Mouse (Mus musculus) thymus, adult 2 months (tissue): Measurements from ENCODE around the gene Cep68. TPM values are rescaled to one million over a fixed set of nuclear protein-coding genes. Genes with fewer than 3 reads are reported as not detected.
A peak's percentile ranks its signal among the peaks of the same experiment; 100 is the strongest.

Source experiments
- DNase-seq: peaks from one replicate; pipeline ENCODE4 v3.0.0; 2021
- H3K27ac ChIP-seq: fragments of 200-500 bp; 2 replicates; pipeline ENCODE4 v1.5.1; 2012; ENCODE audit warnings: low read length, control low read depth; ENCODE audit not compliant: control insufficient read depth, insufficient read depth
- H3K27me3 ChIP-seq: fragments of 200-500 bp; 2 replicates; pipeline ENCODE4 v1.6.1; 2012; ENCODE audit warnings: mild to moderate bottlenecking, low read length, moderate library complexity, mixed read lengths; ENCODE audit not compliant: control insufficient read depth, insufficient read depth
- H3K36me3 ChIP-seq: fragments of 200-500 bp; 2 replicates; pipeline ENCODE4 v1.6.1; 2012; ENCODE audit warnings: mild to moderate bottlenecking, low read length, moderate library complexity; ENCODE audit not compliant: control insufficient read depth, insufficient read depth
- H3K4me1 ChIP-seq: fragments of 200-500 bp; replicated peaks from 2 replicates; pipeline ENCODE4 v1.6.1; 2012; ENCODE audit warnings: low read length; ENCODE audit not compliant: control insufficient read depth, insufficient read depth
- H3K4me3 ChIP-seq: fragments of 200-500 bp; 2 replicates; pipeline ENCODE4 v1.5.1; 2012; ENCODE audit warnings: mild to moderate bottlenecking, low read length, control low read depth, moderate library complexity; ENCODE audit not compliant: control insufficient read depth, insufficient read depth
- CTCF ChIP-seq: fragments of 200-500 bp; IDR thresholded peaks from 2 replicates; pipeline ENCODE4 v1.5.1; 2012; ENCODE audit warnings: mild to moderate bottlenecking, control low read depth, low read length, moderate library complexity, borderline replicate concordance; ENCODE audit not compliant: control insufficient read depth, poor library complexity, insufficient read depth; ENCODE audit errors: extremely low read depth
- POLR2A ChIP-seq: fragments of 200-500 bp; IDR thresholded peaks from 2 replicates; pipeline ENCODE4 v1.6.1; 2012; ENCODE audit warnings: mild to moderate bottlenecking, low read length, control low read depth, moderate library complexity; ENCODE audit not compliant: control insufficient read depth, poor library complexity, insufficient read depth; ENCODE audit errors: extremely low read depth
- WGBS: fragments of 180-500 bp; shearing (Covaris S2); methylation state at CpG from one replicate; pipeline ENCODE4 v1.1.7; 2018; 5-methylcytosine and 5-hydroxymethylcytosine counted together
- polyA plus RNA-seq: library from polyadenylated mRNA; depleted of rRNA; stranded (reverse); fragments of >200 nt; gene quantifications from 2 replicates; pipeline ENCODE4 v1.2.3, GENCODE M21; 2012

Gene Cep68
- polyA plus RNA-seq, 1 experiment, result 31.6 TPM

- Histone ChIP-seq H3K27me3 (no peaks in the 10 kb centered on the region), H3K36me3 (no peaks in the 10 kb centered on the region), H3K4me1 (no peaks in the 10 kb centered on the region), H3K4me3 (no peak overlapping the region), H3K27ac (no peak overlapping the region)
- WGBS, result 79% methylated on average over 6 of the region's 6 CpGs
- TF ChIP-seq CTCF (no peak), POLR2A (no peak)
- no peak for DNase-seq
Measured at GRCm38 (mm10) chr11:20269885-20270284, 20.7 kb upstream of the Cep68 start.

- H3K4me1 ChIP-seq, result no peaks in the 10 kb centered on the region
- H3K27me3 ChIP-seq, result no peaks in the 10 kb centered on the region
- no peak overlapping the region for H3K4me3 ChIP-seq
- no peak for TF ChIP-seq CTCF
- no peak for TF ChIP-seq POLR2A
- no peak for DNase-seq
- no peaks in the 10 kb centered on the region for H3K36me3 ChIP-seq
- no peak overlapping the region for H3K27ac ChIP-seq
- WGBS, result 67% methylated on average over 8 of the region's 8 CpGs
Measured at GRCm38 (mm10) chr11:20262628-20263380, 13.6 kb upstream of the Cep68 start.

GRCm38 (mm10) chr11:20254791-20255190 is 5.6 kb upstream of the Cep68 start:
- H3K27ac ChIP-seq, result no peak overlapping the region
- H3K36me3 ChIP-seq, result no peaks in the 10 kb centered on the region
- no peak overlapping the region for H3K4me3 ChIP-seq
- no peaks in the 10 kb centered on the region for H3K27me3 ChIP-seq
- no peak for DNase-seq
- TF ChIP-seq CTCF (no peak), POLR2A (no peak)
- 94% methylated on average over 4 of the region's 4 CpGs for whole genome bisulfite sequencing
- H3K4me1 ChIP-seq, result peaks cover 2% of the 10 kb centered on the region

GRCm38 (mm10) chr11:20253088-20253487 is 3.9 kb upstream of the Cep68 start:
- whole genome bisulfite sequencing, result 87% methylated on average over 2 of the region's 2 CpGs
- no peaks in the 10 kb centered on the region for H3K36me3 ChIP-seq
- DNase-seq, result no peak
- TF ChIP-seq POLR2A, result no peak
- TF ChIP-seq CTCF, result no peak
- peaks cover 5% of the 10 kb centered on the region for H3K4me1 ChIP-seq
- no peak overlapping the region for H3K4me3 ChIP-seq
- H3K27ac ChIP-seq, result no peak overlapping the region
- H3K27me3 ChIP-seq, result no peaks in the 10 kb centered on the region

GRCm38 (mm10) chr11:20250476-20251178 is 1.4 kb upstream of the Cep68 start:
- 85% methylated on average over 6 of the region's 6 CpGs for WGBS
- DNase-seq, result no peak
- H3K27me3 ChIP-seq, result no peaks in the 10 kb centered on the region
- H3K4me1 ChIP-seq, result peaks cover 10% of the 10 kb centered on the region
- no peak for TF ChIP-seq CTCF
- TF ChIP-seq POLR2A, result no peak
- no peaks in the 10 kb centered on the region for H3K36me3 ChIP-seq
- no peak overlapping the region for H3K27ac ChIP-seq
- H3K4me3 ChIP-seq, result no peak overlapping the region

GRCm38 (mm10) chr11:20248840-20249239 is 389 bp downstream of the Cep68 start:
- Histone ChIP-seq H3K27me3 (no peaks in the 10 kb centered on the region), H3K4me1 (peaks cover 10% of the 10 kb centered on the region), H3K4me3 (peak overlapping the region; percentile 60), H3K27ac (no peak overlapping the region), H3K36me3 (no peaks in the 10 kb centered on the region)
- TF ChIP-seq CTCF (no peak), POLR2A (no peak)
- no peak for DNase-seq
- WGBS, result under 1% methylated on average over 39 of the region's 39 CpGs
